Mouse (Mus musculus): ENCODE data around the gene Gm47189.
"Not testable (repeated sequence)": the region's sequence is repeated elsewhere in the genome, so short reads cannot be mapped to it uniquely, and the experiment has no call there.

Gm47189 gene

GRCm38 (mm10) chr14:41772341-41772740 is at the start of gene Gm47189:
Gm47189 (minus strand) TSS chr14:41772441.
- not testable (repeated sequence) for DNase-seq

- not testable (repeated sequence) for DNase-seq
These were observed 16.3 kb downstream of the Gm47189 start for GRCm38 (mm10) chr14:41755931-41756330.

GRCm38 (mm10) chr14:41750514-41750913 is 21.7 kb downstream of the Gm47189 start, which contains the start of gene Gm7929:
Gm7929 (minus strand) TSS chr14:41750614.
- not testable (repeated sequence) for DNase-seq

GRCm38 (mm10) chr14:41723437-41723836 is 48.8 kb downstream of the Gm47189 start:
- not testable (repeated sequence) for DNase-seq

- DNase-seq = not testable (repeated sequence)
These were observed 55.1 kb downstream of the Gm47189 start for GRCm38 (mm10) chr14:41717180-41717579.
